Mouse (Mus musculus) forebrain, embryonic 14.5 days (tissue): Measurements from ENCODE around the gene Fto. TPM values are rescaled to one million over a fixed set of nuclear protein-coding genes. Genes with fewer than 3 reads are reported as not detected.

Source experiments
- ATAC-seq: fragments of 200-750 bp; cut with Nextera tagmentation; 2 replicates; pipeline ENCODE4 v1.8.0; 2017; ENCODE audit warnings: mild to moderate bottlenecking, moderate library complexity
- DNase-seq: peaks from one replicate; pipeline ENCODE4 v3.0.0-alpha.2; 2015; ENCODE audit warnings: low spot score
- H3K27ac ChIP-seq: fragments of 300-500 bp; sonication (generic); 2 replicates; pipeline ENCODE4 v1.5.1; 2014; ENCODE audit warnings: low read depth, mild to moderate bottlenecking, control low read depth, low read length, moderate library complexity
- H3K27me3 ChIP-seq: fragments of 300-500 bp; sonication (generic); replicated peaks from 2 replicates; pipeline ENCODE4 v1.6.1; 2014; ENCODE audit warnings: low read length, control low read depth, mixed read lengths; ENCODE audit not compliant: control insufficient read depth, insufficient read depth
- H3K36me3 ChIP-seq: fragments of 300-500 bp; sonication (generic); 2 replicates; pipeline ENCODE4 v1.6.1; 2014; ENCODE audit warnings: low read length, control low read depth; ENCODE audit not compliant: control insufficient read depth, insufficient read depth
- H3K4me1 ChIP-seq: fragments of 300-500 bp; sonication (generic); 2 replicates; pipeline ENCODE4 v1.6.1; 2014; ENCODE audit warnings: antibody characterized with exemption, low read length, control low read depth; ENCODE audit not compliant: control insufficient read depth, insufficient read depth
- H3K4me2 ChIP-seq: fragments of 300-500 bp; sonication (generic); 2 replicates; pipeline ENCODE4 v1.6.1; 2014; ENCODE audit warnings: mild to moderate bottlenecking, control low read depth, low read length
- H3K4me3 ChIP-seq: fragments of 300-500 bp; sonication (generic); 2 replicates; pipeline ENCODE4 v1.5.1; 2014; ENCODE audit warnings: low read depth, low read length, control low read depth
- H3K9ac ChIP-seq: fragments of 300-500 bp; sonication (generic); 2 replicates; pipeline ENCODE4 v1.6.1; 2014; ENCODE audit warnings: mild to moderate bottlenecking, low read length, control low read depth, moderate library complexity
- H3K9me3 ChIP-seq: fragments of 300-500 bp; sonication (generic); replicated peaks from 2 replicates; pipeline ENCODE4 v1.6.1; 2016; ENCODE audit warnings: low read length, control low read depth, mixed read lengths; ENCODE audit not compliant: control insufficient read depth
- WGBS: fragments of 180-500 bp; shearing (Covaris S2); extraction: QIAGEN DNeasy Blood & Tissue Kit; methylation state at CpG from one replicate; pipeline ENCODE4 v1.1.7; 2014; 5-methylcytosine and 5-hydroxymethylcytosine counted together
- polyA plus RNA-seq: library from polyadenylated mRNA; unstranded; fragments of >200 nt; fragmentation: Nextera tagmentation; extraction: Ambion mirVana; gene quantifications from 2 replicates; pipeline ENCODE4 v1.2.1, GENCODE M21; 2014

Gene Fto
- polyA plus RNA-seq, 1 experiment from 2014 or later: 103 TPM

DNA sequence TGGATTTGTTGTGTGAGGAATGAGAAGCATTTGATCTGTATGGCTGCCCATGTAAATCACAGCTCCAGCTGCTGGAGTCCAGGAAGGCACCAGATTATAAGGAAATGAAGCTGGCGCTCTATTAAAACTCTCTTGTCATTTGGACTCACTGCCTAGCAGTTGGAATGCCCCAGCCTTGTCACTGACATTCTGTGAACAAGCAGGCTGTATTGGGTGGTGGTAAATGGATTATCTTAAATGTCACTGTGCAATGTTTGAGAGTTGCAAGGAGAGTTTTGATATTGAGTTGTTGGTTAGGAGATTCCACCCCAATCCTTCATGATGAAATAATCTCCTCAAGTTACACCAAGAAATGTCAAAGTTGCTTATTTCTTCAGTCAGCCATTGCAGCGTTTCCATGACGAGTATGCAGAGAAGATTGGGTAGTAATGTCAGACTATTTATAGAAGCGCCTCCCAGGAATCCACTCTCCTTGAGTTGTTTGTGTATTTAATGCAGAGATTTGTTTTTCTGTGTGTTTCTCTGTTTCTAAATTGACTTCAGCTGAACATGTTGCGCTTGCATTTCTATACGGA is 246.8 kb downstream of the Fto start:
- Histone ChIP-seq H3K36me3 (no peaks in the 10 kb centered on the region), H3K4me3 (no peak overlapping the region), H3K27ac (no peak overlapping the region), H3K9me3 (no peaks in the 10 kb centered on the region), H3K4me2 (no peak overlapping the region), H3K27me3 (no peaks in the 10 kb centered on the region), H3K4me1 (peaks cover 4% of the 10 kb centered on the region; the same call in 1 of the 2 replicates), H3K9ac (no peak overlapping the region)
- WGBS: 90% methylated on average over 6 of the region's 6 CpGs
- ATAC-seq: no peak
- no peak for DNase-seq

DNA sequence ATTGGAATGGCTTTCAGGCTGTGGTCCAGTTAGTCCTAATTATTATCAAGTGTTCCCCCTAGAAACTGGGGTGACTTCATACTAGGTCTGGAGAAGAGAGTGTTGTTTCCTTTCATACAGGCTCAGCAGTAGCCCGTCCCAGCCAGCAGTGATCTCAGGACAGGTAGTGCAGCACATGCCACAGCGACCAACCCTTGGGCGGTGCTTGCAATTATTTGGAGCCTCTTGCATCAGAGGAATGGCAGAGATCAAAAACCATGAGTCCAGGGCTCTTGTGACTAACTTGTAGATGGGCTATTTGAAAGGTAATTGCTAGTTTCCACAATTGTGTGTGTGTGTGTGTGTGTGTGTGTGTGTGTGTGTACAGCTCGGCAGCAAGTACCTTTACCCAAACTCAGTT is 247.9 kb downstream of the Fto start:
- DNase-seq (no peak), ATAC-seq (no peak)
- WGBS: 87% methylated on average over 4 of the region's 4 CpGs

DNA sequence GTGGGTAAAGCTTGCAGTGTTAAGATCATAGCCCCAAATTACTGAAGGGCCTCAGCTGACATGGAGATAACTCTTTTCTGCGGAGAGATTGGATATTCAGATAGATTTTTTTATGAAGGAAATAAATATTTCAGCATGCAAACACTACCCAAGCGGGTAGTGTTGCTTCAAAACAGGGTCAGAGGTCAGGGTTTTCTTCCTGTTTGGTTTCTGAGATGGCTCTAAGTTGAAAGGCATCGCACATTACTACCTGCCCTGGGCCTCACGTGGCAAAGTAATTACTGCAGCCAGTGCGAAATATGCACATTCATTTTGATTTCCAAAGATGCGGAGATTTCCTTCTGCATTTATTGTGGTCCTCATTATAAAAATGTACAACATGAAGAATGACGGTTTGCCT is 249.3 kb downstream of the Fto start:
- DNase-seq (no peak), ATAC-seq (no peak)
- peaks cover 16% of the 10 kb centered on the region for H3K4me1 ChIP-seq
- 73% methylated on average over 7 of the region's 7 CpGs for WGBS
- H3K4me2 ChIP-seq: no peak overlapping the region
- H3K9me3 ChIP-seq: no peaks in the 10 kb centered on the region
- no peaks in the 10 kb centered on the region for H3K27me3 ChIP-seq
- no peak overlapping the region for H3K9ac ChIP-seq
- H3K4me3 ChIP-seq: no peak overlapping the region
- H3K36me3 ChIP-seq: no peaks in the 10 kb centered on the region
- no peak overlapping the region for H3K27ac ChIP-seq

More for the DNA sequence above, 247.9 kb downstream of the Fto start:
- no peaks in the 10 kb centered on the region for H3K36me3 ChIP-seq
- no peaks in the 10 kb centered on the region for H3K27me3 ChIP-seq
- no peak overlapping the region for H3K4me2 ChIP-seq
- H3K4me3 ChIP-seq: no peak overlapping the region
- H3K9me3 ChIP-seq: no peaks in the 10 kb centered on the region
- no peak overlapping the region for H3K9ac ChIP-seq
- H3K27ac ChIP-seq: no peak overlapping the region
- H3K4me1 ChIP-seq: peaks cover 11% of the 10 kb centered on the region

DNA sequence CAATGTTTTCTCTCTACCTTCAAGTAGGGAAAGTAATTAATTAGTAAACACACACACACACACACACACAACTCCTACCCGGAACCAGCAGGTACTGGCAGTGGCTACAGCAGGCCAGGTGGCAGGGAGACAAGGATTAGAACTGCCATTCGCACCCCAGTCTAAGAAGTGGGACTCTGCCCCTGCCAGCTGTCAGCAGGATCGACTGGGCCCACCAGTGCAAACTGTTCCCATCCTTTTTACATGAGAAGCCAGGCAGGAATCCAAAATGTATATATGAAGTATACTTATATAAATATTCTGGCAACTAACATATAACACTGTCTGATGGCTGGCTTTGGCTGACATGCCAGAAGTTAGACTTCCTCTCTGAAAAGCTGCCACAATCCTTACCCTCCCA is 250.0 kb downstream of the Fto start:
- Histone ChIP-seq H3K27me3 (no peaks in the 10 kb centered on the region), H3K4me3 (no peak overlapping the region), H3K36me3 (no peaks in the 10 kb centered on the region), H3K9ac (no peak overlapping the region), H3K4me2 (no peak overlapping the region), H3K4me1 (peaks cover 16% of the 10 kb centered on the region), H3K9me3 (no peaks in the 10 kb centered on the region), H3K27ac (no peak overlapping the region)
- DNase-seq: peak; percentile 78
- peak; percentile 63; the same call in 1 of the 2 replicates for ATAC-seq
- 68% methylated on average over 3 of the region's 3 CpGs for WGBS

DNA sequence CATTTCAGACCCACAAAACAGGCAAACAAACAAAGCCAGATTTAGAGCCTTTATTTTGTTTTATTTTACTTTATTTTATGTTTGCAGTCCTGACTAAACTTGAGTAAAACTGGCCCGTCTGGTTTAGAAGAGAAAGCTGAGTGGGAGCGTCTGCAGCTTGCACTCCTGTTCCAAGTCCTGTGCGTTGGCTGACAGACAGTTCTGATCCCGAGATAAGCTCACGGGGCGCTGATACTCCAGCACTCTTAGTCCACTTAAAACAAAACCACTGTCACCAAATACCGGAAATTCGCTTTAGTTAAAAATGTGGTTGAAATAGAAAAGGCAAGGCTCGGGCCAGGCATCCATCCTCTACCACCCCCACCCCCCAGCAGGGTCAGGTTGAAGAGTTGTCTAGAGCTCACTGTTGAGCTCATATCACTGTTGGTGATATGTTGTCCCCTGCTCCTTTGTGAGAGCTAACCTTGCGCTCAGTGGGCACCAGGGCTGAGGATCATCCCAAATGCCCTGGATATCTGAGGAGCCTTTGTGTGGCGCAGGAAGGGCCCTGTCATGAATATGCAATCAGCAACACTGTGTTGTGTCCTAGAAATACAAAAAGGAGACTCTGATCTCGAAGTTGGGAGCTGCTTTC is 252.7 kb downstream of the Fto start:
- H3K4me2 ChIP-seq: 0 out of 2 replicates have a peak overlapping the region, but pooled peaks have one; percentile 3
- no peak overlapping the region for H3K9ac ChIP-seq
- no peak overlapping the region for H3K4me3 ChIP-seq
- H3K27me3 ChIP-seq: 0 out of 2 replicates have a peak, but pooled peaks cover 3% of the 10 kb centered on the region
- H3K4me1 ChIP-seq: peaks cover 23% of the 10 kb centered on the region
- DNase-seq: no peak
- no peaks in the 10 kb centered on the region for H3K9me3 ChIP-seq
- 39% methylated on average over 12 of the region's 12 CpGs for WGBS
- no peaks in the 10 kb centered on the region for H3K36me3 ChIP-seq
- 0 out of 2 replicates have a peak overlapping the region, but pooled peaks have one; percentile 30 for H3K27ac ChIP-seq
- 0 out of 2 replicates have a peak, but pooled peaks have one; percentile 26 for ATAC-seq

DNA sequence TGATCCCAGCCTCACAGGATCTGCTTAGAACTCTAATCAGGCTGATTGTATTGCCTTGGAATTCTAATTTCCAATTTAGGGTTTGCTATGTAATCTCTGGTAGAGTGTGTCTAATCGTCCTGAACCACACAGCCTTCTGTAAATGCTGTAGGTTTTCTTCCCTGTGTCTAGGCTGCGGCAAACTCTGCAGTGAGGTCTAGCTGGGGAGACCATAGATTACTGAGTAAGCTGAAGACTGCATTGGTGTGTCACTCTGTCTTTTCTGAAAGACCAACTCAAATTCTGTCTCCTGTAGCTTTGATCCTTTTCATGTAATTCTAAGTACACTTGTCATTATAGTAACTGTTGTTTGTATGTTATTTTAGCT is 253.2 kb downstream of the Fto start:
- 0 out of 2 replicates have a peak overlapping the region, but pooled peaks have one; percentile 3 for H3K4me2 ChIP-seq
- 0 out of 2 replicates have a peak overlapping the region, but pooled peaks have one; percentile 30 for H3K27ac ChIP-seq
- 0 out of 2 replicates have a peak, but pooled peaks cover 3% of the 10 kb centered on the region for H3K27me3 ChIP-seq
- no peaks in the 10 kb centered on the region for H3K9me3 ChIP-seq
- H3K36me3 ChIP-seq: no peaks in the 10 kb centered on the region
- no peak for ATAC-seq
- no peak for DNase-seq
- WGBS: 29% methylated on average over 2 of the region's 2 CpGs
- no peak overlapping the region for H3K4me3 ChIP-seq
- peaks cover 25% of the 10 kb centered on the region for H3K4me1 ChIP-seq
- no peak overlapping the region for H3K9ac ChIP-seq

DNA sequence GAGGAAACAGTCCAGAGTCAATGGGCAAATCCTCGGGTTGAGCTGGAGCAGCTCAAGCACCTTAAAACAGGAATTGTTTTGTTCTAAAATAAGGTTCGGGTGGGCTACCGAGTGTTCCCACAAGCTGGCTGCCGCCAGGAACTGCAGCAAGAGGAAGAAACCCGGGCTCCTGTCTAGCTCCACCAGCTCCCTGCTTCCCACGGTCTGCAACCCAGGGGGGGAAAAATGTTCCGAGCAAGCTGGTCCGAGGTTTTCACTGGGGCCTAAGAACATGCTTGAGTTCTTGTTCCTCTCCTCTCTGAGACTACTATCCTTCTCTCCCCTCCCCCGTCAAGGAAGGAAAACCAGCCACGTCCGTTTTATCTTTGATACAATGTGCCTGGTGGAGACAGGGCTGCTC is 256.5 kb downstream of the Fto start:
- Histone ChIP-seq H3K27me3 (0 out of 2 replicates have a peak, but pooled peaks cover 3% of the 10 kb centered on the region), H3K9me3 (no peaks in the 10 kb centered on the region), H3K4me3 (no peak overlapping the region), H3K4me1 (peaks cover 36% of the 10 kb centered on the region), H3K27ac (no peak overlapping the region), H3K36me3 (no peaks in the 10 kb centered on the region), H3K9ac (no peak overlapping the region), H3K4me2 (no peak overlapping the region)
- DNase-seq: no peak
- 24% methylated on average over 11 of the region's 11 CpGs for WGBS
- ATAC-seq: no peak

DNA sequence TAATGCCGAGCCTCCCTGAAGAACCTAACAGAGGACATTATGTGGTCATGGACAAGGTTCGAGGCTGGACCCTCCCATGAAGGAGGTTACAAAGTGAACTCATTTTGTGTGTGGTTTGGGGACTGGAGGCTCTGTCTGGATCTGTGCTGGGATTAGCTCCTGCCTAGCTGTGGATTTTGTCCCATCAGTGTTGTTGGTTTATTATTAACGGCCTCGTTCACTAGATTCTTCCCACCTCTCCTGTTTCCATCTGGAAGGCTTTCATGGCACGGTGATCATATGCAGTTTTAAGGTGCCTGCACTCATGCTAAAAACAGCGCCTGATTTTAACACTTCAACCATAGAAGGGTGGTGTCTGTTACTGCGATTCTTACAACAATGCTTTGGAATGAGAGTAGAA is 257.5 kb downstream of the Fto start:
- WGBS: 70% methylated on average over 7 of the region's 7 CpGs
- H3K36me3 ChIP-seq: no peaks in the 10 kb centered on the region

DNA sequence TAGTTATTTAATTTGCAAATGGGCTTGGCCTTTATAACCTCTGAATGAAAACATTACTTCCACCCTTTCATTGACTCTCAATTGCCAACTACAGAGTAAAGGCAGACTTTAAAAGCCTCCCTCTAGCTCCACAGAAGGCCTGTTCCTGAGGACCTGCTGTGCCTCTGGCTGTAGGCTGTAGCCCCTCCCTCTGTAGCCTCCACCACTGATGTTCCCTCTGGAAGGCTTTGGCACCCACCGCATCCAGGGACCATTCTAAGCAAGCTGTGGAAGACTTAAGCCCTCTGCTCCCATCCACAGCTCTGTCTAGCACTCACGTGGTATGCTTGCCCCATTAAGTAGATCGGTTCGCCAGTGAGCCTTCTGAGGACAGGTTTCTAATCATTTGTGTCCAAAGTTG is 258.7 kb downstream of the Fto start:
- no peak overlapping the region for H3K27ac ChIP-seq
- 30% methylated on average over 4 of the region's 4 CpGs for WGBS
- H3K4me3 ChIP-seq: no peak overlapping the region
- no peak overlapping the region for H3K9ac ChIP-seq
- H3K4me2 ChIP-seq: no peak overlapping the region
- H3K9me3 ChIP-seq: no peaks in the 10 kb centered on the region
- ATAC-seq (no peak; the same call in 1 of the 2 replicates), DNase-seq (peak; percentile 33)
- no peaks in the 10 kb centered on the region for H3K36me3 ChIP-seq
- H3K4me1 ChIP-seq: peaks cover 31% of the 10 kb centered on the region
- 0 out of 2 replicates have a peak, but pooled peaks cover 3% of the 10 kb centered on the region for H3K27me3 ChIP-seq

More for the DNA sequence above, 257.5 kb downstream of the Fto start:
- DNase-seq (no peak), ATAC-seq (no peak)
- Histone ChIP-seq H3K27me3 (0 out of 2 replicates have a peak, but pooled peaks cover 3% of the 10 kb centered on the region), H3K4me1 (peaks cover 34% of the 10 kb centered on the region), H3K4me3 (no peak overlapping the region), H3K9me3 (no peaks in the 10 kb centered on the region), H3K9ac (no peak overlapping the region), H3K27ac (no peak overlapping the region), H3K4me2 (no peak overlapping the region)
